Mouse (Mus musculus) midbrain, embryonic 12.5 days (tissue): ENCODE results near the gene Rab27a. TPM values are rescaled to one million over a fixed set of nuclear protein-coding genes. Genes with fewer than 3 reads are reported as not detected.
A peak's percentile ranks its signal among the peaks of the same experiment; 100 is the strongest.

Source experiments
- ATAC-seq: fragments of 200-750 bp; cut with Nextera tagmentation; 2 replicates; pipeline ENCODE4 v1.8.0; 2017; ENCODE audit warnings: low read depth, moderate TSS enrichment, moderate library complexity; ENCODE audit not compliant: low FRiP score
- H3K27ac ChIP-seq: fragments of 300-500 bp; sonication (generic); replicated peaks from 2 replicates; pipeline ENCODE4 v1.5.1; 2016; ENCODE audit warnings: mild to moderate bottlenecking
- H3K27me3 ChIP-seq: fragments of 300-500 bp; sonication (generic); 2 replicates; pipeline ENCODE4 v1.6.1; 2016; ENCODE audit warnings: mild to moderate bottlenecking
- H3K36me3 ChIP-seq: fragments of 300-500 bp; sonication (generic); 2 replicates; pipeline ENCODE4 v1.6.1; 2016
- H3K4me1 ChIP-seq: fragments of 300-500 bp; sonication (generic); 2 replicates; pipeline ENCODE4 v1.6.1; 2016
- H3K4me2 ChIP-seq: fragments of 300-500 bp; sonication (generic); replicated peaks from 2 replicates; pipeline ENCODE4 v1.6.1; 2016; ENCODE audit warnings: mild to moderate bottlenecking, moderate library complexity
- H3K4me3 ChIP-seq: fragments of 300-500 bp; sonication (generic); 2 replicates; pipeline ENCODE4 v1.5.1; 2016; ENCODE audit warnings: mild to moderate bottlenecking
- H3K9ac ChIP-seq: fragments of 300-500 bp; sonication (generic); replicated peaks from 2 replicates; pipeline ENCODE4 v1.6.1; 2016; ENCODE audit warnings: mild to moderate bottlenecking, moderate library complexity
- H3K9me3 ChIP-seq: fragments of 300-500 bp; sonication (generic); 2 replicates; pipeline ENCODE4 v1.6.1; 2016; ENCODE audit warnings: mild to moderate bottlenecking
- WGBS: fragments of 180-500 bp; shearing (Covaris S2); methylation state at CpG from one replicate; pipeline ENCODE4 v1.1.7; 2016; 5-methylcytosine and 5-hydroxymethylcytosine counted together
- polyA plus RNA-seq: library from polyadenylated mRNA; unstranded; fragments of >200 nt; fragmentation: Nextera tagmentation; extraction: Ambion mirVana; gene quantifications from 2 replicates; pipeline ENCODE4 v1.2.1, GENCODE M21; 2016

Gene Rab27a
- polyA plus RNA-seq, 1 experiment from 2014 or later: 1.5 TPM

DNA sequence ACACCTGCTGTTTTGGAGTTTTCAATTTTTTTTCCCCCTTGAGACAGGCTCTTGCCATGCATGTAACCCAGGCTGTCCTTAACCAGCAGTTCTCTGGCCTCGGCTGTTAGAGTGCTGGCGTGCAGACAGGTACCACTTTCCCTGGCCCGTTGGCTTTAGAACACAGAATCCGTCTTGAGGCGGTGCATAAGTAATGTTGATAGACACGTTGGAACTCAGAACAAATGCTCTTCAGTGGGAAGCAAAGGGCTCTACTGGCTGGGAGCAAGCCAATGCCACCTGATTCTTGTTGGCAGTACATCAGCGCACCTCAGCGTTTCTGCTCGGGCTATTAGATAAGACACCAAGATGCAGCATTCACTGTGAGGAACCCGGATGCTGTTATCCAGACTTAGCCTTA, 24.8 kb upstream of the Rab27a start:
- Histone ChIP-seq H3K36me3 (peaks cover 64% of the 10 kb centered on the region), H3K9me3 (no peaks in the 10 kb centered on the region), H3K27ac (no peak overlapping the region), H3K4me3 (no peak overlapping the region), H3K4me1 (no peaks in the 10 kb centered on the region), H3K9ac (no peak overlapping the region), H3K27me3 (no peaks in the 10 kb centered on the region), H3K4me2 (no peak overlapping the region)
- no peak for ATAC-seq
- 92% methylated on average over 10 of the region's 10 CpGs for WGBS

DNA sequence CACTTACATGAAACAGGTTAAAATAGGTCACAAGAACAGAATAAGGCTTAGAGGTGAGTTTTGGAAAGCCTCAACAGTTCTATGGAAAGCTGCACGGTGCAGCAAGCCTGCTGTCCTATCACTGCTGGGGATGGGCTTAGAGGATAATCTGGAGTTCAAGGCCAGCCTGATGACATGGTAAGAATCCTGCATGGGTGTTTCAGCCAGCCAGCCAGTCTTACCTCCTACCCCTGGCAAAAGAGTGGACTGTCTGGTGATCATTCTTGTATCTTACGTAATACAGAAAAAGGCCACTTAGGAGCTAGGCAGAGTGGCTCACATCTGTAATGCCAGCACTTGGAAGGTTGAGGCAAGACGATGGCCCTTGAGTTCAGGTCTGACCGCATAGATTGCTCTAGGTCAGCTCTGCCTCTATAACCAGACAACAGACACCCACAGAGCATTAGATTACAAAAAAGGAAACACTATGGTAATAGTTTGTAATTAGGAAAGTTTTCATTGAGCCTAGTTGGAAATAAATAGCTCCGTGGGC, 24.0 kb upstream of the Rab27a start:
- Histone ChIP-seq H3K27me3 (no peaks in the 10 kb centered on the region), H3K4me2 (no peak overlapping the region), H3K9me3 (no peaks in the 10 kb centered on the region), H3K9ac (no peak overlapping the region), H3K4me3 (no peak overlapping the region), H3K36me3 (peaks cover 57% of the 10 kb centered on the region), H3K27ac (no peak overlapping the region), H3K4me1 (no peaks in the 10 kb centered on the region)
- no peak for ATAC-seq
- WGBS: 94% methylated on average over 5 of the region's 5 CpGs

DNA sequence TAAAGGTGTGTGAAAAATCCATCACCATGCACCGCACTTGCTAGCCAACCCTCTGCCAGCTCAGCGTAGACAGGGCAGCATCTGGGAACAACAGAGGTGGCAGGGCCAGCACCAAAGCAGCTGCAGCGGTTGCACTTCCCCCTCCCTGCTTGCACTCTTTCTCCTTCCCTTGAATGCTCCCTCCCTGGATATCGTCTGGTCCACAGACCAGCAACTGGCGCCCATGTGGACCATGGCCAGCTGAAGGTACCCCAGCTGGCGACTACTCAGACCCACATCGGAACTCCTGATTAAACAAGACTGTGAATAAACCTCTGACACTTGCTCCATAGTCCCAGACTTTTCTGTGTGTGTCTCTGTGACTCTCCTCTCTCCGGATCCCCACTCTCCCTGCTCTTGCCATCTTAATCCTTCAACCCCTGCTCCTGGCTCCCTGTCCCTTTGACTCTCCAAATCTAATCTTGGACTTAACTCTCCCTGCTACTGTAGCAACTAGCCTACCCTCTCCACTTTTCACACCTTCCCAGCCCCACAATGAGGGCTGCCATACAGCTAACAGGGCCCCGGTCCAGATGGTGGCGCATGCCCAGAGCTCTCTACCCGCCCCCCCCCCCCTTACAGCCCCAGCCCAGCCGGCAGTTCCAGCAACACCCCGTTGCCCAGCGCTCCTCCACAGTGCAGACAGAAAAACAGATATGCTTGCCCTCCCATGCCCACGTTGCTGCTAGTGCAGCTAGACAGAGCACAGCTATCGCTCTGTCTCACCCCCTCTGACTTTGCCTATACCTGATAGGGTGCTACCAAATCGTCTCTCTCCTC, 18.6 kb upstream of the Rab27a start:
- H3K27ac ChIP-seq: 0 out of 2 replicates have a peak overlapping the region, but pooled peaks have one; percentile 20
- H3K4me3 ChIP-seq: no peak overlapping the region
- ATAC-seq: no peak
- H3K27me3 ChIP-seq: no peaks in the 10 kb centered on the region
- 24% methylated on average over 17 of the region's 17 CpGs for WGBS
- H3K36me3 ChIP-seq: peaks cover 25% of the 10 kb centered on the region
- 0 out of 2 replicates have a peak overlapping the region, but pooled peaks have one; percentile 23 for H3K4me2 ChIP-seq
- H3K9me3 ChIP-seq: no peaks in the 10 kb centered on the region
- H3K4me1 ChIP-seq: peaks cover 5% of the 10 kb centered on the region; the same call in 1 of the 2 replicates
- H3K9ac ChIP-seq: 0 out of 2 replicates have a peak overlapping the region, but pooled peaks have one; percentile 34

DNA sequence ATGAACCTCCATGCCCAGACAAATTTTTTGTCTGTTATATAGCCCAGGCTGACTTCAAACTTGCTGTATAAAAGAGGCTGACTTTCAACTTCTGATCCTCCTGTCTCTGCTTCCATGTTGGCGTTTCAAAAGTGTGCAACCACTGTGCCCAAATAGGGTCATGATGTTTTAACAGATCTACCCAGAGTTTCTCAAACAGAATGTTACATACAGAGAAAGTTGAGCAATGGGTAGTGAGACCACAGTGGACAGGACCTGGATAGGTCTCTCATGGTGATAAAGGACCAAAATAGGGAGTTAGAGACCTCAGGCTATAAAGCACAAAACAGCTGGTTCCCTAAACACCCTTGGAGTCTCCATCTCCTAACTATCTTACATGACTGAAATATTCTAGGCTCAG, 14.2 kb upstream of the Rab27a start:
- no peak overlapping the region for H3K4me2 ChIP-seq
- no peaks in the 10 kb centered on the region for H3K9me3 ChIP-seq
- H3K9ac ChIP-seq: no peak overlapping the region
- ATAC-seq: no peak
- H3K36me3 ChIP-seq: peaks cover 43% of the 10 kb centered on the region
- no peaks in the 10 kb centered on the region for H3K27me3 ChIP-seq
- H3K4me1 ChIP-seq: peaks cover 5% of the 10 kb centered on the region; the same call in 1 of the 2 replicates
- no peak overlapping the region for H3K4me3 ChIP-seq
- 86% methylated on average over 1 of the region's 1 CpGs for WGBS
- no peak overlapping the region for H3K27ac ChIP-seq

DNA sequence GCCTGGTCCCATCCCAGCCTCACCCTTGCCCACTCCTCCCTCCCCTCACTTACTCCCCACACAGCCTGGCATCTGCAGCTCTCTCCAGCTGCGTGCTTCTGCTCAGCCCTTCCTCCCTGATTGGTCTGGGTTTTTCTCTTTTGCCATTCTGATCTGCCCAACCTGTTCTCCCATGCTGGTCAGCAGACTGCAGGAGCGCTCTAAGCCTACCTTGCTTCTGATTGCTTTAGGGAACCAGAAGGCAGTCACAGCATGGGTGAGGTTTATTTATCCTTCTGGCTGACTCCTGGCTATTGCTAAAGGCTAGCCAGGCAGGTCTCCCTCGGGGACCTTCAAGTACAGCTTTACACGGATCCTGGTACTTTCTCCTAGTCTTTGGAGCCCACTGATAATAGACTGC, 13.2 kb upstream of the Rab27a start:
- H3K4me2 ChIP-seq: no peak overlapping the region
- H3K27me3 ChIP-seq: no peaks in the 10 kb centered on the region
- H3K4me1 ChIP-seq: peaks cover 1% of the 10 kb centered on the region; the same call in 1 of the 2 replicates
- peaks cover 43% of the 10 kb centered on the region for H3K36me3 ChIP-seq
- no peak for ATAC-seq
- H3K9me3 ChIP-seq: no peaks in the 10 kb centered on the region
- H3K27ac ChIP-seq: no peak overlapping the region
- 70% methylated on average over 4 of the region's 4 CpGs for WGBS
- H3K9ac ChIP-seq: no peak overlapping the region
- H3K4me3 ChIP-seq: no peak overlapping the region

DNA sequence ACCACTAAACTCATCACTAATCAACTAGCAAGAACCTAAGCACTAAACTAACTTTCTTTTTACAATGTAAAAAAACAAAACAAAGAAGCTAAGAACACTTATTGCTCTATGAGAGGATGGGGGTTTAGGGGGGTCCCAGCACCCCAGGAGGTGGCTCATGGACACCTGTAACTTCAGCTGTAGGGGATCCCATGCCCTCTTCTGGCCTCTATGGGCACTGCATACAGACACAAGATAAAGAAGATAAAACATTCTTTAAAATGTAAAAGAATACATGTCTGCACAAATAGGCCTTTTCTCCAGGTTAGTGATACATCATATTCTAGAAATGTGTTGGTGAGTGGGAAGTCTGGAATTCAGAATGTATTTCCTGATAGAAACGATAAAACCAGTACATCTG, 11.2 kb upstream of the Rab27a start:
- no peak for ATAC-seq
- no peak overlapping the region for H3K27ac ChIP-seq
- H3K4me2 ChIP-seq: no peak overlapping the region
- 100% methylated on average over 1 of the region's 1 CpGs for WGBS
- no peaks in the 10 kb centered on the region for H3K4me1 ChIP-seq
- H3K9ac ChIP-seq: no peak overlapping the region
- H3K4me3 ChIP-seq: no peak overlapping the region
- H3K9me3 ChIP-seq: no peaks in the 10 kb centered on the region
- no peaks in the 10 kb centered on the region for H3K27me3 ChIP-seq
- H3K36me3 ChIP-seq: peaks cover 41% of the 10 kb centered on the region

DNA sequence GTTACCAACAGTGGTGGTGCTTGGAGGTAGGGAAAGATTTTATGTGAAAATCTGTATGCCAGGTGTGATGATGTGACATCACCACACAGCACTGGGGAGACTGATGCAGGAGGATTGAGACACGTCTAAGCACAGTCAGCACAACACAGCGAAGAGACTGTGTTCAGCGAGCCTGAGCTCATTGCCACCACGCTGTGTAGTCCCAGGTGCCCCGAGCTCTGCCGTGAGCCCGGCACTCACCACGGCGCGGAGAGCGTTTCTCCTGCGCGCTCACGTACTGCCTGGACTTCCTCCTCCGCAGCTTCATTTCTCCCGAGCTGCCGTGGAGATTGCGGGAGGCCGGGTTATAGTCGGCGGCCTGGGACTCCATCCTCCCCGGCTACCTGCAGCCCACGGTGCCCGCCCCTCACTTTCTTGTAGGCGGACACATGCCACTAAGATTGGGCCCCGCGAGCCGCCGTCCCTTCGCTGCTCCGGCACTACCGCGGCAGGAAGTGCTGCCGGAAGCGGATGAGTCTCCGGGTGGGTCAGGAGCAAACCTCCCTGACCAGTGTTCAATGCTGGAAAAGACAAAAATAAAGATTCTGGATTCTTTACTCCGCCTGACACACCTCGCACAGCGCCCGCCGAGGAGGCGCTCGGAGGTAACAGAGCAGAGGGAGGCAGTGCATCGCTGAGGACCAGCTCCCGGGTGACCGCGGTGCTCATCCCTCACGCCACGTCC, 5.3 kb upstream of the Rab27a start:
- Histone ChIP-seq H3K4me3 (peak overlapping the region; percentile 84), H3K9ac (peak overlapping the region; percentile 83), H3K9me3 (no peaks in the 10 kb centered on the region), H3K4me1 (peaks cover 21% of the 10 kb centered on the region), H3K36me3 (peaks cover under 1% of the 10 kb centered on the region; the same call in 1 of the 2 replicates), H3K4me2 (peak overlapping the region; percentile 91), H3K27ac (peak overlapping the region; percentile 66), H3K27me3 (no peaks in the 10 kb centered on the region)
- ATAC-seq: peak; percentile 87
- under 1% methylated on average over 49 of the region's 49 CpGs for WGBS

DNA sequence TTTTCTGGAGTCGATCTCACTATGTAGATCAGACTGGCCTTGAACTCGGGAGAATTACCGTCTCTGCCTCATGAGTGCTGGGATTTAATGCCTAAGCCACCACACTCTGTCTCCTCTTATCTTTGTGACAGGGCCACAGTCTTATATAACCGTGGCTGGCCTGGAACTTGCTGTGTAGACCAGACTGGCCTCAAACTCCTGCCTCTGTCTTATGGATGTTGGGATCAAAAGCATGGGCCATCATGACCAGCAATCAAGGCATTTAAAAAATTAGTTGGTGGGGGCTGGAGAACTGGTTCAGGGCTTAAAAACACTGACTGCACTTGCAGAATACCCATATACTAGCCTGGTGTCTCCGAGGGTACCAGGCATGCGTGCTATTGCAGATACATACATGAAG, 4.6 kb upstream of the Rab27a start, which contains the start of gene Pigb:
Gene Pigb, minus strand, starts transcription at position 299 of the 400 bp plus-strand sequence.
- Histone ChIP-seq H3K9ac (peak within 1 kb of the TSS; percentile 83), H3K27me3 (0 out of 2 replicates have a peak, but pooled peaks cover 4% of the 10 kb centered on the region), H3K27ac (peak within 1 kb of the TSS; percentile 66), H3K4me2 (peak within 1 kb of the TSS; percentile 91), H3K4me3 (peak within 1 kb of the TSS; percentile 84), H3K9me3 (no peaks in the 10 kb centered on the region), H3K36me3 (no peaks in the 10 kb centered on the region), H3K4me1 (peaks cover 27% of the 10 kb centered on the region)
- 31% methylated on average over 6 of the region's 6 CpGs for WGBS
- no peak for ATAC-seq

DNA sequence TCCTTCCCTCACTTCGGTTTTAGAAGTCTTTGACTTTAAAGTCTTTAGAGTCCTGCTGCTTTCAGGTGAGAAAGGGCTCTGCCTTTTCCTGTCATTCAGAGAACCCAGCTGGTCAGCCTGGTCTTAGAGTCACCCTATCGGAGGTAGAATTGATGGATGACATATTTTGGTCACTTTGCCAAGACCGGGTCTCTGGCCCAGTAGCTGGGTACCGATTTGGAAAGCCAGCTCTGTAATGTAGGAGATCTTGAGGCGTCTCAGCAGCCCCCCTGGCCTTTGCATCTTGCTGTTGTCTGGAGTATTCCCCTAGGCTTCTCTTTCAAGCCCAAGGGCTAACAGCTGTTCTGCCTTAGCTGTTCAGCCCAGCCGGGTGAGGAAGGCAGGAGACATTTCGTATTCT, 550 bp downstream of the Rab27a start:
- peaks cover 21% of the 10 kb centered on the region for H3K4me1 ChIP-seq
- 16% methylated on average over 7 of the region's 7 CpGs for WGBS
- no peak for ATAC-seq
- peak overlapping the region; percentile 46; the same call in 1 of the 2 replicates for H3K4me3 ChIP-seq
- H3K27me3 ChIP-seq: peaks cover 12% of the 10 kb centered on the region; the same call in 1 of the 2 replicates
- peak overlapping the region; percentile 46; the same call in 1 of the 2 replicates for H3K9ac ChIP-seq
- peak overlapping the region; percentile 81 for H3K4me2 ChIP-seq
- no peaks in the 10 kb centered on the region for H3K9me3 ChIP-seq
- no peaks in the 10 kb centered on the region for H3K36me3 ChIP-seq
- no peak overlapping the region for H3K27ac ChIP-seq

DNA sequence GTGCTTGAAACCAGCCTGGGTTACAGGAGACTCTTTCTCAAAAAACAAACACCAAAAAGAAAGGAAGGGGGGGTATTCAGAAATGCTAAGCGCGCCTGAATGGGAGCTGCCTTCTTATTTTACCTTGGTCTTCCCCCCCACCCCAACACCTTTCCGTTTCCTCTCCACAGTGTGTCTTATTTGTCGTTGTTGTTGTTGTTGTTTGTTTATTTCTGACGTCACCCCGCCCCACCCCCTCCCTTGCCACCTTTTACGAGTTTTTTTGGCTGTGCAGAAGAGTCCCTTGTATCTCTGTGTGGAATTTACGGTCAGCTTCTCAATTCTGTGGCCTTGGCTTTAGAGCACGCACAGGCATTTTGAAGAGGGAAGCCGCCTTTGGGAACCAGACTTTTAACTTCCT, 1.1 kb downstream of the Rab27a start:
- WGBS: 80% methylated on average over 10 of the region's 10 CpGs
- no peak overlapping the region for H3K27ac ChIP-seq
- H3K9ac ChIP-seq: no peak overlapping the region
- H3K9me3 ChIP-seq: no peaks in the 10 kb centered on the region
- no peaks in the 10 kb centered on the region for H3K36me3 ChIP-seq
- H3K4me1 ChIP-seq: peaks cover 16% of the 10 kb centered on the region
- peaks cover 12% of the 10 kb centered on the region; the same call in 1 of the 2 replicates for H3K27me3 ChIP-seq
- no peak overlapping the region for H3K4me3 ChIP-seq
- H3K4me2 ChIP-seq: no peak overlapping the region; the same call in 1 of the 2 replicates
- no peak for ATAC-seq

DNA sequence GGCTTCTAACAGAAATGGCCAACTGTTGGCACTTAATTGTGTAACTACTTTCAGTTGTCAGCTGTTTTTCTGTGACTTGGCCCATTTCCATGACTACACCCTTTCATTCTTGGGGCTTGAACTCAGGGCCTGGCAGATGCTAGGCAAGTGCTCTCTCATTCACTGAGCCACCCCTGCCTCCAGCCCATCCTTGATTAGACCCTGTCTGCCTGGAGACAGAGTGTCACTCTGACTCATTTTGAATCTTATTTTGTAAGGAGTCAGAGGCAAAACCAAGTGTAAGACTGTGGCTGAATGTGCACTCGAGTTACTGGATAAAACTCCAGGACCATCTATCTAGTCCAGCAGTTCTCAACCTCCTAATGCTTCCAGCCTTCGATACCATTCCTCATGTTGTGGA, 3.3 kb downstream of the Rab27a start:
- no peaks in the 10 kb centered on the region for H3K9me3 ChIP-seq
- no peak overlapping the region for H3K4me3 ChIP-seq
- peaks cover 14% of the 10 kb centered on the region for H3K4me1 ChIP-seq
- WGBS: 83% methylated on average over 2 of the region's 2 CpGs
- H3K36me3 ChIP-seq: no peaks in the 10 kb centered on the region
- H3K27ac ChIP-seq: no peak overlapping the region
- ATAC-seq: no peak
- peaks cover 12% of the 10 kb centered on the region; the same call in 1 of the 2 replicates for H3K27me3 ChIP-seq
- no peak overlapping the region for H3K9ac ChIP-seq
- no peak overlapping the region for H3K4me2 ChIP-seq

DNA sequence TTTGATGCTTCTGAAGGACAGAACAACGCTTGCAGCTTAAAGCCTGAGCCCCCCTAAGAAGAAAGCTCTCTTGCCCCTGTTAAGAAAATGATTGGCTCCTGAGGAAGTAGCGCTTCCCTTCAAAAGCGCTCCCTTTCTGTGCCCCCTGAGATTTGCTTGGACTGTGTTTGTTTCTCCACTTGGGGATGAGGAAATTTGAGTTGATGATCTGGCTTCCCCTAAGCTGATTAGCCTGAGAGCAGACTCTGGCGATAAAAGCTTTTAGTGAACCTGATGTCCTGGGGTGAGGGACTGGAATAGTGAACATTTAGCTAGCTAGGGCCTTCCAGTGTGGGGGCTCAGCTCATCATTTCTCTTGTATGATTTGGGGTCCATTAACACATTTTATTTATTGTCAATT, 4.3 kb downstream of the Rab27a start:
- Histone ChIP-seq H3K27me3 (peaks cover 12% of the 10 kb centered on the region; the same call in 1 of the 2 replicates), H3K9ac (no peak overlapping the region), H3K4me3 (no peak overlapping the region), H3K36me3 (no peaks in the 10 kb centered on the region), H3K27ac (no peak overlapping the region), H3K4me2 (no peak overlapping the region), H3K4me1 (peaks cover 14% of the 10 kb centered on the region), H3K9me3 (no peaks in the 10 kb centered on the region)
- no peak for ATAC-seq
- 5% methylated on average over 4 of the region's 4 CpGs for WGBS
